Mouse (Mus musculus): ENCODE results near the gene Dpf2. TPM values are rescaled to one million over a fixed set of nuclear protein-coding genes. Genes with fewer than 3 reads are reported as not detected.

Dpf2 gene
- total and polyA plus RNA-seq, 3 experiments = 68.8 to 196 (median 126) TPM

DNA sequence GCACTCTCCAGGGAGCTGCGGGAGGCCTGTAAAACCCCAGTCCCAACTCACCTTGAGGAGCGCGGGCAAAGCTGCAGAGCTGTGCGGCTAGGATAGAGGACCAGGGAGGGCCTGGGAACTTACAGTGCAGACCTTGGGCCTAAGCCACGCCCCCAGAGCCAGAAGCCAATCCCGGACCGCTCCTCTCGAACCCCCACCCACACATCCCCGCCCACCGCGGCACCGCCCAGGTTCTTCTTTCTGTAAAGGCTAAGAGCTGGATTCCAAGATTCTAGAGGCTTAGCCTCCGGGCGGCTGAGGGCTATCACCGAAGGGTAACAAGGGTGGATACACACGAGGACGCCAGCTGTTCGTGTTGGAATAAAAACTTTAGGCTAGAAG, 11.9 kb upstream of the Dpf2 start, which contains the start of gene Cdc42ep2:
Gene Cdc42ep2, minus strand, starts transcription at position 104 of the 381 bp plus-strand sequence.
- Histone ChIP-seq H3K4me3 (ENCODE audit: low read depth, low read length) (peak within 1 kb of the TSS; percentile 74), H3K9me3 (replicated peaks) (no peaks in the 10 kb centered on the region), H3K36me3 (replicated peaks) (peaks cover 6% of the 10 kb centered on the region), H3K4me1 (ENCODE audit: insufficient read depth, low read depth, low read length) (peaks cover 80% of the 10 kb centered on the region), H3K27me3 (ENCODE audit: insufficient read depth, low read length) (peaks cover 26% of the 10 kb centered on the region)
- ATAC-seq (ENCODE audit: extremely low read depth, insufficient number of reproducible peaks, low FRiP score, poor library complexity, severe bottlenecking) (peak; percentile 69), DNase-seq (ENCODE audit: low spot score) (peak; percentile 91)
- TF ChIP-seq CTCF (IDR thresholded peaks at IDR 0.05; ENCODE audit: low read depth, low read length) = no peak
- no peak for TF ChIP-seq GATA2 (IDR thresholded peaks at IDR 0.05; ENCODE audit: borderline replicate concordance, low read depth, low read length)
- TF ChIP-seq TAL1 (conservative IDR thresholded peaks at IDR 0.05; ENCODE audit: low read depth, low read length) = no peak
- no peak for TF ChIP-seq GATA1 (IDR thresholded peaks at IDR 0.05; ENCODE audit: borderline replicate concordance, low read length)

DNA sequence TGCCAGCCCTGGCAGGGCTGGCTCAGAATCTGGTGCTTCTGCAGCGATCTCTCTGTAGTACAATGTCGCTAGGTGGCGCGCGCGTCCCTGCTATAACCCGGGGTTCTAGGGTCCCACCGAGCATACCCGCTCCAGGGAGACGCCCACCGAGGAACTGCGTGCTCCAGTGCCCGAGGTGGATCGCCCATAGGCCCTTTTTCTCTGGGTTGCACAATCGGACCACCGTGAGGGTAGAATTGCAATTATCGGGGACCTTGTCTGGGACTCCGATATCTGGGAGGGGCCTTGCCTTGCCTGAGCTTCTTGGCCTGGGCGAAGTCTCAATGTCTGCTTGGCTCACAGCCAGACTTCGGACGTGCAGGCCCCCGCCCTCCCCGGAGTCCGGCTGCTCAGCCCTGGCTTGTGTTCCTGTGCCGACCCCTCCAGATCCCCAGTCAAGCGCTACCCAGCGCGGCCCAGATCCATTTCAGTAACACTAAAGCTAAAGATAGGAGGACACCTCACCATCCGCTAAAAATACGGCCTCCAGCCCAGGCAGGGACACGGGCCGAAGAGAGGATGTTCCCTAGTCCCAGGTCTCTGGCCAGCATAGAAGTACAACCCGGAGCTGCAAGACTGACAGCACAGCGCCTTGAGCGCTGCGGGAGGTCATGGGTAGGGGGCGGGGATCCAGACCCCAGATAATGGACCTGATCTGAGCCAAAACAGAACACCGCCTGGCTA, 11.3 kb upstream of the Dpf2 start:
- TF ChIP-seq GATA2 (IDR thresholded peaks at IDR 0.05; ENCODE audit: borderline replicate concordance, low read depth, low read length) (no peak), POLR2AphosphoS5 (IDR thresholded peaks at IDR 0.05; ENCODE audit: insufficient replicate concordance, low read depth, low read length) (no peak), TAL1 (conservative IDR thresholded peaks at IDR 0.05; ENCODE audit: low read depth, low read length) (no peak), CTCF (IDR thresholded peaks at IDR 0.05; ENCODE audit: low read depth, low read length) (peak; percentile 53), GATA1 (IDR thresholded peaks at IDR 0.05; ENCODE audit: borderline replicate concordance, low read length) (no peak)
- peaks cover 8% of the 10 kb centered on the region for H3K36me3 ChIP-seq (replicated peaks)

DNA sequence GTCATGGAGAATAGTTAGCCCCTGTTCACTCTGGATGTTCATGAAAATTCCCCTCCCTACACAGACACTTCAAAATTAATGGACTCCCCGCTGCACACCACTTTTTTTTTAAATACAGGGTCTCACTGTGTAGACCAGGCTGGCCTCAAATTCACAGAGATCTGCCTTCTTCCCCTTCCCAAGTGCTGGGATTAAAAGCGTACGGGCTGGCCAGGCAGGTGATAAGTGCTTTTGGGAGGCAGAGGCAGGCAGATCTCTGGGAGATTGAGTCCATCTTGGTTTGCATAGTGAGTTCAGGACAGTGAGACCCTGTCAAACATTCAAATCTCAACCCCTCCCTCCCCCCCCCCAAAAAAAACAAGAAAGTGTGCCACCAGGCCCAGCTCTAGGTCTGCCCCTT, 10.2 kb upstream of the Dpf2 start:
- Histone ChIP-seq H3K27me3 (ENCODE audit: insufficient read depth, low read length) (peaks cover 17% of the 10 kb centered on the region), H3K4me3 (ENCODE audit: low read depth, low read length) (no peak overlapping the region; the same call in 1 of the 2 replicates), H3K36me3 (replicated peaks) (peaks cover 20% of the 10 kb centered on the region), H3K4me1 (ENCODE audit: insufficient read depth, low read depth, low read length) (peaks cover 73% of the 10 kb centered on the region), H3K9me3 (replicated peaks) (no peaks in the 10 kb centered on the region)
- ATAC-seq (ENCODE audit: extremely low read depth, insufficient number of reproducible peaks, low FRiP score, poor library complexity, severe bottlenecking) (no peak), DNase-seq (ENCODE audit: low spot score) (no peak)
- TF ChIP-seq CTCF (IDR thresholded peaks at IDR 0.05; ENCODE audit: low read depth, low read length) (no peak), POLR2AphosphoS5 (IDR thresholded peaks at IDR 0.05; ENCODE audit: insufficient replicate concordance, low read depth, low read length) (no peak), GATA1 (IDR thresholded peaks at IDR 0.05; ENCODE audit: borderline replicate concordance, low read length) (no peak), GATA2 (IDR thresholded peaks at IDR 0.05; ENCODE audit: borderline replicate concordance, low read depth, low read length) (no peak), TAL1 (conservative IDR thresholded peaks at IDR 0.05; ENCODE audit: low read depth, low read length) (no peak)

More for the DNA sequence above, 11.3 kb upstream of the Dpf2 start:
- H3K4me1 ChIP-seq (ENCODE audit: insufficient read depth, low read depth, low read length) = peaks cover 76% of the 10 kb centered on the region
- DNase-seq (ENCODE audit: low spot score) (peak; percentile 71), ATAC-seq (ENCODE audit: extremely low read depth, insufficient number of reproducible peaks, low FRiP score, poor library complexity, severe bottlenecking) (no peak)
- peaks cover 21% of the 10 kb centered on the region for H3K27me3 ChIP-seq (ENCODE audit: insufficient read depth, low read length)
- H3K4me3 ChIP-seq (ENCODE audit: low read depth, low read length) = peak overlapping the region; percentile 74
- no peaks in the 10 kb centered on the region for H3K9me3 ChIP-seq (replicated peaks)

DNA sequence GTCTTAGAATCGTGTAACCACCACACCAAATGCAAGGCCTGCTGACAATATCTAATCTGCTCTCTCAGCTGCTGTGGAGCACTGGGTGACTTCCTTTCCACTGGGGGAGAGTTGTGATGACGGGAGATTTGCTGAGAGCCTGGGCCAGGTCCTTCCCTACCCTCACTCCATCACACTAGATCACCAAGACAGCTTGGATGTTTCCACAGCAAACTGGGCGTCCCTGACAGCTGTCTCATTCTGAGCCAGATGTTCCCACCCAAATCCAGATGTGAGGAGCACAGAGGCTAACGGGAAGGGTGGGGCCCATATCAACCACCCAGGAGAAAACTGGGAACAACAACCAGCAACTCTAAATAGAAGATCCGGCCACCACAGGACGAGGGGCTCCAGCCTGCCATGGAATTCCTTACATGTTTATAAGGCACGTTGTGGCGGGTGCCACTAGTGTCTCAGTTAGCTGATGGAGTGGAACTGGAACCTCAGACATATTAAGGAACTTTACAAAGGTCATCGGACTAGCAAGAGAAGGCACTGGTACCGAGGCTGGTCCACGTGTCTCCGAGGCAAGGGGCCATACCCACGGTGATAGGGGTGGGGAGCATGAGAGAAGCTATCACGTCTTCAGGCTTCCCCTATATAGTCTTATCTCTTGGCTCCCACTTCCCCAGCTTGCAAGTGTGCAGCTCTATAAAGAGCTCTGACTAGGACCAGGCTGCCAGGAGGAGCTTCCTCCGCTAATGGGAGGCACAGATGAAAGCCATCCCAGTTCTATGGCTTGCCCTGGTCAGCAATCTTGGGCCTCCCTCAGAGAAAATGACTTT, 9.5 kb upstream of the Dpf2 start:
- Histone ChIP-seq H3K36me3 (replicated peaks) (peaks cover 26% of the 10 kb centered on the region), H3K4me1 (ENCODE audit: insufficient read depth, low read depth, low read length) (peaks cover 75% of the 10 kb centered on the region), H3K4me3 (ENCODE audit: low read depth, low read length) (peak overlapping the region; percentile 69), H3K27me3 (ENCODE audit: insufficient read depth, low read length) (peaks cover 15% of the 10 kb centered on the region), H3K9me3 (replicated peaks) (no peaks in the 10 kb centered on the region)
- ATAC-seq (ENCODE audit: extremely low read depth, insufficient number of reproducible peaks, low FRiP score, poor library complexity, severe bottlenecking) = peak; percentile 75
- peak; percentile 78 for DNase-seq (ENCODE audit: low spot score)
- TF ChIP-seq GATA1 (IDR thresholded peaks at IDR 0.05; ENCODE audit: borderline replicate concordance, low read length) = no peak
- peak; percentile 78 for TF ChIP-seq TAL1 (conservative IDR thresholded peaks at IDR 0.05; ENCODE audit: low read depth, low read length)

DNA sequence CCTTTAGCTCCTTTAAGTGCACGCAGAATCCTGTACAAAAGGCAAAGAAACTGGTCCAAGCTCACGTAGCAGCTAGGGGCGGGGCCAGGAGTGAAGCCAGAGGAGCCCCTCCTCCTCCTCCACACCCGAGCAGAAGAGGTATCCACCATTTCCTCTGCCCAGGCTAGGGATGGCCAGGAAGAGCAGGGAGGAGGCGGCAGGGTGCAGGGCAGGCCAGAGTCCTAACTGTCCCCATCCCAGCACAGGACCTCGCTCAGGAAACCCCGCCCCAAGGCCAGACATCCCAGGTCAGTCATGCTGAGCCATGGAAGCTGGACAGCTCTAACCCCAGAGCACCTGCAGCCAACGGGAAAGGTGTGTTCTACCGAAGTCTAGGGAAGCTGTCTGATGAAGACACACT, 8.9 kb upstream of the Dpf2 start:
- TF ChIP-seq TAL1 (conservative IDR thresholded peaks at IDR 0.05; ENCODE audit: low read depth, low read length) (no peak), GATA1 (IDR thresholded peaks at IDR 0.05; ENCODE audit: borderline replicate concordance, low read length) (no peak), GATA2 (IDR thresholded peaks at IDR 0.05; ENCODE audit: borderline replicate concordance, low read depth, low read length) (no peak), CTCF (IDR thresholded peaks at IDR 0.05; ENCODE audit: low read depth, low read length) (no peak), POLR2AphosphoS5 (IDR thresholded peaks at IDR 0.05; ENCODE audit: insufficient replicate concordance, low read depth, low read length) (no peak)
- ATAC-seq (ENCODE audit: extremely low read depth, insufficient number of reproducible peaks, low FRiP score, poor library complexity, severe bottlenecking) (no peak), DNase-seq (ENCODE audit: low spot score) (peak; percentile 45)
- H3K27me3 ChIP-seq (ENCODE audit: insufficient read depth, low read length) = peaks cover 11% of the 10 kb centered on the region
- H3K36me3 ChIP-seq (replicated peaks) = peaks cover 32% of the 10 kb centered on the region
- H3K9me3 ChIP-seq (replicated peaks) = no peaks in the 10 kb centered on the region
- peak overlapping the region; percentile 69 for H3K4me3 ChIP-seq (ENCODE audit: low read depth, low read length)
- H3K4me1 ChIP-seq (ENCODE audit: insufficient read depth, low read depth, low read length) = peaks cover 77% of the 10 kb centered on the region

All from G1E (cell line).